Mouse (Mus musculus) retina, adult 2 months (tissue): ENCODE data around the gene C5ar2.

Source experiments
- DNase-seq: peaks from one replicate; pipeline ENCODE4 v3.0.0-alpha.2; 2012; ENCODE audit warnings: low read depth, low spot score

Gene C5ar2

GRCm38 (mm10) chr7:16198540-16198939 is 45.4 kb downstream of the C5ar2 start:
- no peak for DNase-seq

GRCm38 (mm10) chr7:16197166-16197565 is 46.8 kb downstream of the C5ar2 start:
- no peak for DNase-seq

DNA sequence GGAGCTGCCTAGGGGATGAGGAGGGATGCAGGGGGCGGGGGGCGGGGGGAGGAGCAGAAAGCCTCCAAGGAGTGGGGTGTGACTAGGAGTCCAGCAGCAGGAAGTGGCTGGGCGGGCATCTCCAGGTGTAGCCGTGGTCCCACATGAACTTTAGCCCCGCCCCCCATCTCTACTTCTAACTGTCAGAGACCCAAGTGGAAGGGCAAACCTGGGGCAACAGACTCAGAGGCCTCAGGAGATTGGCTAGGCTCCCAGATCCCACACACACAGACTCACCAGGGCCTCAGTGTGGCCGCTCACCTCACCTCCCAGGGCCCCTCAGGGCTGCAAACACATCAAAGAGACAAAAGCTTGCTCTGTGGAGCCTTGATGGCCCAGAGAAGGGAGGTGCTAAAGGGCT is 47.3 kb downstream of the C5ar2 start:
- no peak for DNase-seq

DNA sequence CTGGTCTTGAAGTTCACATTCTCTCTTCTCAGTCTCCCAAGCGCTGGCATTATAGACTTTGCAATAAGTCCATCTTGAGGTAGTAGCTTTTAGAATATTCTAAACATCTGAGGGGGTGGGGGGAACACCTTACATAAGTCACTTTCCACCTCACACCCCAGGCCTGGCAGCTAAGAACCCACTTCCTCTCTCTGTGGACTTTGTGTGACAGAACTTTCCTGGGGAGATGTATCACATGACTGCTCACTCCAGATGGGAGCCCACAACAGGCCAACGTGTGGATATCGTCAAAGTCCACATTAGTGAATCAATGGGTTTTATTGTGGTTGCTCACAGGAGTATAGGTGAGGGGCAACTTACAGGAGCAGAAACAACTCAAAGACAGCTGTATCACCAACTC is 50.3 kb downstream of the C5ar2 start:
- DNase-seq = no peak

DNA sequence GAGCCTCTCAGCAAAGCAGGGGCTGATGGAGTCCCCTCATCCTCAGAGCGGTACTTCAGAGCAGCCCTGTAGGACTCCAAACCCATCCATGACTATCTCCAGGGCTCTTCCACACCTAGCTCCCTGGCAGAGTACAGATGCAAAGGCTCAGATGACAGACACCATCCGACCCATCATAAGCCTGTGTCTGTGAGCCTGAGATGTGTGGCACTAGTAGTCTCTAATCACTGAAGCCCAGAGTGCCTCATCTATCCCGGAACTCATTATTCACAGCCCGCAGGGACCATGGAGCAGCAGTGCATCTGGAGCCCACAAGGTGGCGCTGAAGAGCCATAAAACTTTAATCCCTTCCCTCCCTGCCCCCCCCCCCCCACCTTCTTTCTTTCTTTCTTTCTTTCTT is 51.6 kb downstream of the C5ar2 start:
- peak; percentile 48 for DNase-seq

DNA sequence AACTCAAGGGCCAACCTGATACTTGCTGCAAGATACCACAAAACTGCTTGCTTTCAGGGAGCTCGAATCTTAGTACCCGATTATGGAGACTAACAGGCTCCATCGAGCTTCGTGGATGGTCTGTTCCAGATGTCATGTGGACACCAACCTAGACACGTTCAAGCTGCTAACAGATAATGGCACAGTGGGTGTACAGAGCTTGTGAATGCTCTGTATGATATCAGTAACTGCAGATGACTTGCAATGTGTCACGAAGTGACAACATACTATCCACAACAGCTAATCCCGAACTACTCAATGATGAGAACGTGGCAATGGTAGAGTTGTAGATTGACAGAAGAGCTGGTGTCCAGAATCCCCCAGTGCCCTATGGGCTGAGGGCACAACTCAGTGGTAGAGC is 56.5 kb downstream of the C5ar2 start:
- no peak for DNase-seq
